Mouse (Mus musculus): Measurements from ENCODE around the gene Plch2. TPM values are rescaled to one million over a fixed set of nuclear protein-coding genes. Genes with fewer than 3 reads are reported as not detected.
"Not testable (repeated sequence)": the region's sequence is repeated elsewhere in the genome, so short reads cannot be mapped to it uniquely, and the experiment has no call there.

Gene Plch2
- polyA plus RNA-seq, 1 experiment from 2014 or later: 1.0 TPM

GRCm38 (mm10) chr4:155078808-155079207 lies 22.2 kb upstream of the Plch2 start:
- WGBS: 85% methylated on average over 10 of the region's 10 CpGs
- H3K9ac ChIP-seq (ENCODE audit: low read length); ATAC-seq (replicated peaks; ENCODE audit: extremely low read depth, insufficient read depth, low FRiP score); H3K27me3 ChIP-seq (ENCODE audit: control insufficient read depth, insufficient read depth, low read length); H3K27ac ChIP-seq (ENCODE audit: low read length); H3K4me1 ChIP-seq (ENCODE audit: control insufficient read depth, insufficient read depth, low read length); H3K9me3 ChIP-seq (replicated peaks; ENCODE audit: control insufficient read depth, low read length); H3K4me3 ChIP-seq (ENCODE audit: low read length); H3K4me2 ChIP-seq (ENCODE audit: low read depth, low read length): not testable (repeated sequence)
- H3K36me3 ChIP-seq (ENCODE audit: control insufficient read depth, insufficient read depth): peaks cover 60% of the 10 kb centered on the region

GRCm38 (mm10) chr4:155076677-155077076 lies 20.1 kb upstream of the Plch2 start:
- 79% methylated on average over 9 of the region's 9 CpGs for WGBS
- Histone ChIP-seq H3K27ac (ENCODE audit: low read length) (no peak overlapping the region), H3K4me2 (ENCODE audit: low read depth, low read length) (no peak overlapping the region), H3K4me1 (ENCODE audit: control insufficient read depth, insufficient read depth, low read length) (no peaks in the 10 kb centered on the region), H3K9ac (ENCODE audit: low read length) (no peak overlapping the region), H3K9me3 (replicated peaks; ENCODE audit: control insufficient read depth, low read length) (no peaks in the 10 kb centered on the region), H3K36me3 (ENCODE audit: control insufficient read depth, insufficient read depth) (peaks cover 74% of the 10 kb centered on the region), H3K27me3 (ENCODE audit: control insufficient read depth, insufficient read depth, low read length) (no peaks in the 10 kb centered on the region), H3K4me3 (ENCODE audit: low read length) (no peak overlapping the region)
- ATAC-seq (replicated peaks; ENCODE audit: extremely low read depth, insufficient read depth, low FRiP score): no peak

- H3K4me3 ChIP-seq (ENCODE audit: low read length): no peak overlapping the region
- H3K27ac ChIP-seq (ENCODE audit: low read length): no peak overlapping the region
- H3K4me1 ChIP-seq (ENCODE audit: control insufficient read depth, insufficient read depth, low read length): no peaks in the 10 kb centered on the region
- WGBS: 89% methylated on average over 2 of the region's 2 CpGs
- no peak overlapping the region for H3K9ac ChIP-seq (ENCODE audit: low read length)
- no peaks in the 10 kb centered on the region for H3K9me3 ChIP-seq (replicated peaks; ENCODE audit: control insufficient read depth, low read length)
- peaks cover 75% of the 10 kb centered on the region for H3K36me3 ChIP-seq (ENCODE audit: control insufficient read depth, insufficient read depth)
- no peaks in the 10 kb centered on the region for H3K27me3 ChIP-seq (ENCODE audit: control insufficient read depth, insufficient read depth, low read length)
- no peak for ATAC-seq (replicated peaks; ENCODE audit: extremely low read depth, insufficient read depth, low FRiP score)
- no peak overlapping the region for H3K4me2 ChIP-seq (ENCODE audit: low read depth, low read length)
Observed at GRCm38 (mm10) chr4:155075813-155076212, 19.2 kb upstream of the Plch2 start.

- Histone ChIP-seq H3K9ac (ENCODE audit: low read length) (no peak overlapping the region), H3K27me3 (ENCODE audit: control insufficient read depth, insufficient read depth, low read length) (no peaks in the 10 kb centered on the region)
Observed at GRCm38 (mm10) chr4:155075137-155075536, 18.6 kb upstream of the Plch2 start.

GRCm38 (mm10) chr4:155074418-155074817 lies 17.8 kb upstream of the Plch2 start:
- H3K4me3 ChIP-seq (ENCODE audit: low read length): no peak overlapping the region
- no peaks in the 10 kb centered on the region for H3K27me3 ChIP-seq (ENCODE audit: control insufficient read depth, insufficient read depth, low read length)
- WGBS: 77% methylated on average over 9 of the region's 9 CpGs
- H3K9me3 ChIP-seq (replicated peaks; ENCODE audit: control insufficient read depth, low read length): no peaks in the 10 kb centered on the region
- peaks cover 73% of the 10 kb centered on the region for H3K36me3 ChIP-seq (ENCODE audit: control insufficient read depth, insufficient read depth)
- no peak overlapping the region for H3K4me2 ChIP-seq (ENCODE audit: low read depth, low read length)
- no peaks in the 10 kb centered on the region for H3K4me1 ChIP-seq (ENCODE audit: control insufficient read depth, insufficient read depth, low read length)
- no peak overlapping the region for H3K27ac ChIP-seq (ENCODE audit: low read length)
- no peak overlapping the region for H3K9ac ChIP-seq (ENCODE audit: low read length)
- ATAC-seq (replicated peaks; ENCODE audit: extremely low read depth, insufficient read depth, low FRiP score): no peak

More at GRCm38 (mm10) chr4:155075137-155075536, 18.6 kb upstream of the Plch2 start:
- Histone ChIP-seq H3K27ac (ENCODE audit: low read length) (no peak overlapping the region), H3K9me3 (replicated peaks; ENCODE audit: control insufficient read depth, low read length) (no peaks in the 10 kb centered on the region), H3K36me3 (ENCODE audit: control insufficient read depth, insufficient read depth) (peaks cover 73% of the 10 kb centered on the region), H3K4me1 (ENCODE audit: control insufficient read depth, insufficient read depth, low read length) (no peaks in the 10 kb centered on the region), H3K4me3 (ENCODE audit: low read length) (no peak overlapping the region), H3K4me2 (ENCODE audit: low read depth, low read length) (no peak overlapping the region)
- WGBS: 87% methylated on average over 9 of the region's 9 CpGs
- no peak for ATAC-seq (replicated peaks; ENCODE audit: extremely low read depth, insufficient read depth, low FRiP score)

- Histone ChIP-seq H3K4me3 (ENCODE audit: low read length) (no peak overlapping the region), H3K4me2 (ENCODE audit: low read depth, low read length) (no peak overlapping the region), H3K27me3 (ENCODE audit: control insufficient read depth, insufficient read depth, low read length) (no peaks in the 10 kb centered on the region), H3K9ac (ENCODE audit: low read length) (no peak overlapping the region), H3K9me3 (replicated peaks; ENCODE audit: control insufficient read depth, low read length) (no peaks in the 10 kb centered on the region), H3K27ac (ENCODE audit: low read length) (no peak overlapping the region), H3K36me3 (ENCODE audit: control insufficient read depth, insufficient read depth) (peaks cover 65% of the 10 kb centered on the region), H3K4me1 (ENCODE audit: control insufficient read depth, insufficient read depth, low read length) (peaks cover 10% of the 10 kb centered on the region)
- WGBS: 83% methylated on average over 5 of the region's 5 CpGs
- ATAC-seq (replicated peaks; ENCODE audit: extremely low read depth, insufficient read depth, low FRiP score): no peak
Observed at GRCm38 (mm10) chr4:155070921-155071320, 14.3 kb upstream of the Plch2 start.

GRCm38 (mm10) chr4:155070199-155070598 lies 13.6 kb upstream of the Plch2 start:
- Histone ChIP-seq H3K27ac (ENCODE audit: low read length) (no peak overlapping the region), H3K4me2 (ENCODE audit: low read depth, low read length) (no peak overlapping the region), H3K4me3 (ENCODE audit: low read length) (no peak overlapping the region), H3K9ac (ENCODE audit: low read length) (no peak overlapping the region), H3K4me1 (ENCODE audit: control insufficient read depth, insufficient read depth, low read length) (peaks cover 10% of the 10 kb centered on the region), H3K9me3 (replicated peaks; ENCODE audit: control insufficient read depth, low read length) (no peaks in the 10 kb centered on the region), H3K36me3 (ENCODE audit: control insufficient read depth, insufficient read depth) (peaks cover 58% of the 10 kb centered on the region), H3K27me3 (ENCODE audit: control insufficient read depth, insufficient read depth, low read length) (no peaks in the 10 kb centered on the region)
- WGBS: 90% methylated on average over 13 of the region's 13 CpGs
- ATAC-seq (replicated peaks; ENCODE audit: extremely low read depth, insufficient read depth, low FRiP score): no peak

GRCm38 (mm10) chr4:155069191-155069590 lies 12.6 kb upstream of the Plch2 start:
- Histone ChIP-seq H3K9ac (ENCODE audit: low read length) (no peak overlapping the region), H3K27ac (ENCODE audit: low read length) (no peak overlapping the region), H3K4me3 (ENCODE audit: low read length) (no peak overlapping the region), H3K4me2 (ENCODE audit: low read depth, low read length) (no peak overlapping the region), H3K27me3 (ENCODE audit: control insufficient read depth, insufficient read depth, low read length) (no peaks in the 10 kb centered on the region), H3K4me1 (ENCODE audit: control insufficient read depth, insufficient read depth, low read length) (peaks cover 10% of the 10 kb centered on the region), H3K9me3 (replicated peaks; ENCODE audit: control insufficient read depth, low read length) (no peaks in the 10 kb centered on the region), H3K36me3 (ENCODE audit: control insufficient read depth, insufficient read depth) (peaks cover 48% of the 10 kb centered on the region)
- whole genome bisulfite sequencing: 86% methylated on average over 6 of the region's 6 CpGs
- no peak for ATAC-seq (replicated peaks; ENCODE audit: extremely low read depth, insufficient read depth, low FRiP score)

GRCm38 (mm10) chr4:155068357-155068972 lies 11.9 kb upstream of the Plch2 start:
- Histone ChIP-seq H3K27ac (ENCODE audit: low read length) (no peak overlapping the region), H3K4me2 (ENCODE audit: low read depth, low read length) (no peak overlapping the region), H3K9ac (ENCODE audit: low read length) (no peak overlapping the region), H3K36me3 (ENCODE audit: control insufficient read depth, insufficient read depth) (peaks cover 41% of the 10 kb centered on the region), H3K9me3 (replicated peaks; ENCODE audit: control insufficient read depth, low read length) (no peaks in the 10 kb centered on the region), H3K27me3 (ENCODE audit: control insufficient read depth, insufficient read depth, low read length) (no peaks in the 10 kb centered on the region), H3K4me3 (ENCODE audit: low read length) (no peak overlapping the region), H3K4me1 (ENCODE audit: control insufficient read depth, insufficient read depth, low read length) (peaks cover 10% of the 10 kb centered on the region)
- ATAC-seq (replicated peaks; ENCODE audit: extremely low read depth, insufficient read depth, low FRiP score): no peak
- WGBS: 91% methylated on average over 20 of the region's 20 CpGs
